Mouse (Mus musculus): ENCODE measurements around the gene Nynrin.

Gene Nynrin

GRCm38 (mm10) chr14:55878316-55878940 lies 24.6 kb downstream of the Nynrin start:
- no peak for DNase-seq (ENCODE audit: low read depth)

GRCm38 (mm10) chr14:55879623-55880022 lies 25.8 kb downstream of the Nynrin start:
- DNase-seq (ENCODE audit: low read depth) = peak; percentile 86

- peak; percentile 36 for DNase-seq (ENCODE audit: low read depth)
These were observed 27.2 kb downstream of the Nynrin start for GRCm38 (mm10) chr14:55880982-55881381.

- peak; percentile 55 for DNase-seq (ENCODE audit: low read depth)
These were observed 28.4 kb downstream of the Nynrin start for GRCm38 (mm10) chr14:55882171-55882641.

GRCm38 (mm10) chr14:55883149-55883661 lies 29.4 kb downstream of the Nynrin start:
- no peak for DNase-seq (ENCODE audit: low read depth)

- DNase-seq (ENCODE audit: low read depth) = no peak
These were observed 29.9 kb downstream of the Nynrin start for GRCm38 (mm10) chr14:55883663-55884062.

- peak; percentile 61 for DNase-seq (ENCODE audit: low read depth)
These were observed 30.4 kb downstream of the Nynrin start, which contains the start of gene Cbln3 for GRCm38 (mm10) chr14:55884166-55884565. Gene Cbln3 (minus strand): TSS chr14:55884392.

- peak; percentile 96 for DNase-seq (ENCODE audit: low read depth)
These were observed 30.9 kb downstream of the Nynrin start, which contains the start of gene Khnyn for GRCm38 (mm10) chr14:55884713-55885113. Gene Khnyn (plus strand): TSS chr14:55884947.

GRCm38 (mm10) chr14:55885114-55885790 lies 31.4 kb downstream of the Nynrin start:
- no peak for DNase-seq (ENCODE audit: low read depth)

- DNase-seq (ENCODE audit: low read depth) = peak; percentile 90
These were observed 32.0 kb downstream of the Nynrin start for GRCm38 (mm10) chr14:55885791-55886271.

GRCm38 (mm10) chr14:55886571-55887382 lies 33.0 kb downstream of the Nynrin start:
- DNase-seq (ENCODE audit: low read depth) = no peak

GRCm38 (mm10) chr14:55897671-55898070 lies 43.9 kb downstream of the Nynrin start:
- DNase-seq (ENCODE audit: low read depth) = no peak

- DNase-seq (ENCODE audit: low read depth) = no peak
These were observed 45.1 kb downstream of the Nynrin start for GRCm38 (mm10) chr14:55898947-55899346.

- DNase-seq (ENCODE audit: low read depth) = no peak
These were observed 46.0 kb downstream of the Nynrin start, which contains the start of gene Sdr39u1 for GRCm38 (mm10) chr14:55899701-55900413. Gene Sdr39u1 (minus strand): TSS chr14:55900293.

GRCm38 (mm10) chr14:55900414-55900755 lies 46.6 kb downstream of the Nynrin start:
- no peak for DNase-seq (ENCODE audit: low read depth)

GRCm38 (mm10) chr14:55905518-55905917 lies 51.7 kb downstream of the Nynrin start:
- peak; percentile 64 for DNase-seq (ENCODE audit: low read depth)

- DNase-seq (ENCODE audit: low read depth) = peak; percentile 96
These were observed 59.6 kb downstream of the Nynrin start for GRCm38 (mm10) chr14:55913406-55913805.

- peak; percentile 96 for DNase-seq (ENCODE audit: low read depth)
These were observed 64.7 kb downstream of the Nynrin start for GRCm38 (mm10) chr14:55918240-55919082.

GRCm38 (mm10) chr14:55922475-55923232 lies 68.8 kb downstream of the Nynrin start:
- DNase-seq (ENCODE audit: low read depth) = peak; percentile 98
